Mouse (Mus musculus) small intestine, adult 2 months (tissue): Measurements from ENCODE around the gene Mthfd1. TPM values are rescaled to one million over a fixed set of nuclear protein-coding genes. Genes with fewer than 3 reads are reported as not detected.

Source experiments
- H3K27ac ChIP-seq: fragments of 200-500 bp; 2 replicates; pipeline ENCODE4 v1.5.1; 2012; ENCODE audit warnings: low read depth, low read length, control low read depth, inconsistent platforms; ENCODE audit not compliant: insufficient read depth
- H3K27me3 ChIP-seq: fragments of 200-500 bp; 2 replicates; pipeline ENCODE4 v1.6.1; 2012; ENCODE audit warnings: mild to moderate bottlenecking, moderate library complexity, low read length, inconsistent platforms; ENCODE audit not compliant: control insufficient read depth, insufficient read depth
- H3K36me3 ChIP-seq: fragments of 200-500 bp; 2 replicates; pipeline ENCODE4 v1.6.1; 2012; ENCODE audit warnings: mild to moderate bottlenecking, low read length, control low read depth, inconsistent platforms; ENCODE audit not compliant: control insufficient read depth, insufficient read depth
- H3K4me1 ChIP-seq: fragments of 200-500 bp; 2 replicates; pipeline ENCODE4 v1.6.1; 2012; ENCODE audit warnings: low read length, inconsistent platforms, mixed read lengths; ENCODE audit not compliant: control insufficient read depth, insufficient read depth, insufficient read length
- H3K4me3 ChIP-seq: fragments of 200-500 bp; 2 replicates; pipeline ENCODE4 v1.5.1; 2012; ENCODE audit warnings: low read depth, mild to moderate bottlenecking, control low read depth, inconsistent platforms, low read length, moderate library complexity
- CTCF ChIP-seq: fragments of 200-500 bp; IDR thresholded peaks from 2 replicates; pipeline ENCODE4 v1.5.1; 2012; ENCODE audit warnings: low read depth, mild to moderate bottlenecking, control low read depth, inconsistent platforms, low read length, moderate library complexity, mixed read lengths; ENCODE audit not compliant: insufficient replicate concordance, insufficient read length; ENCODE audit errors: extremely low read depth
- POLR2A ChIP-seq: fragments of 200-500 bp; IDR thresholded peaks from 2 replicates; pipeline ENCODE4 v1.6.1; 2012; ENCODE audit warnings: low read depth, mild to moderate bottlenecking, control low read depth, inconsistent platforms, low read length, moderate library complexity
- WGBS: fragments of 180-500 bp; shearing (Covaris S2); methylation state at CpG from one replicate; pipeline ENCODE4 v1.1.7; 2018; 5-methylcytosine and 5-hydroxymethylcytosine counted together
- polyA plus RNA-seq: library from polyadenylated mRNA; depleted of rRNA; stranded (reverse); fragments of >200 nt; gene quantifications from 2 replicates; pipeline ENCODE4 v1.2.3, GENCODE M21; 2012; rRNA removed

Mthfd1 gene
- polyA plus RNA-seq, 1 experiment = 11.3 TPM

DNA sequence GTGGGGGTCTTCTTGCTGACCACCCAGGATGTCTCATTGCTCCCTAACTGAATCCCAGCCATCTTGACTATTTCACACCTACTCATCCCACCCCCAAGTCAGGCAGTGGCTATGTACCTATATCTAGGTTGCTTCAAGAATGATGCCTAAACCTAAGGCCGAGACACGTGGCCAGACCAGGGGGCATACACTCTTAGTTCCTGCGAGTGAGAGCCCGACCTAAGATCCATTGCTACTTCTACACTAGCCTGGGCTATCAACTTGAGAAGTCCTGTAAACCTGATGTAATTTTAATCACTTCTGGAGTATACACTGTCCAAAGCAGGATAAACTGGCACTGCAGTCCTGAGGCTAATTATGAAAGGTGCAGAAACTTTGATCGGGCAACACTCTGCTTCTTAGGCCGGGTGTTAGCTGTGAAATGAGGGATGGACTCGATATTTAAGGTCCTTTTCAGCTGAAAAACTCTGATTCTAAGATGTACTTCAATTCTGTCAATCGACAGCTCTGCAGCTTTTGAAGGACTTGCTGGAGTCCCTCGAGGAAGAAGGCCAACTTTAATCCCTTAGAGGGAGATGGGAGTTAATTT is 113.2 kb downstream of the Mthfd1 start:
- Histone ChIP-seq H3K27ac (peak overlapping the region; percentile 96; the same call in 1 of the 2 replicates), H3K36me3 (no peaks in the 10 kb centered on the region), H3K4me3 (no peak overlapping the region), H3K4me1 (peaks cover 4% of the 10 kb centered on the region; the same call in 1 of the 2 replicates), H3K27me3 (no peaks in the 10 kb centered on the region)
- 25% methylated on average over 9 of the region's 9 CpGs for WGBS
- TF ChIP-seq CTCF (no peak), POLR2A (no peak)

DNA sequence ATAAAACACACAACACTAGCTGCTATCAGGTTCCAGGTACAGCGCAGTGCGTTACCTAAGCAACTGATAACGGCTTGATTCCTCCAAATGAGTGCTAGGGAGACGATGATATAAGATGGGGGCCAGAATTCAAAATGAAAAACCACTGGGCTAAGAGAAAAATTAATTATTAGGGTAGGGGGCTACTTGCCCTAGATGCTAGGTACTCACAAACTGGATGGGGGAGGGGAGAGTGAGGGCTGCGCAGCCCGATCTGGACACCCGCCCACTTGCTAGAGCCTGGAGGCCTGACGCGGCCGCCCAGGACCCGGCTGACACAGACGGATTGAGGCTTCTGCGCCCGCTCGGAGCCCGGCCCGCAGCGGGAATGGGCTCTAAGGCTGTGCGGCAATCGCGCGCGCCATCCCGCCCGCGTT is 113.7 kb downstream of the Mthfd1 start:
- Histone ChIP-seq H3K4me1 (peaks cover 4% of the 10 kb centered on the region; the same call in 1 of the 2 replicates), H3K27me3 (no peaks in the 10 kb centered on the region), H3K27ac (peak overlapping the region; percentile 96), H3K36me3 (no peaks in the 10 kb centered on the region), H3K4me3 (peak overlapping the region; percentile 95)
- TF ChIP-seq CTCF (no peak), POLR2A (no peak)
- WGBS = 2% methylated on average over 26 of the region's 26 CpGs

Other genes with a start within 250 kb of the Mthfd1 start
- gene Esr2, start 78.0 kb upstream of the Mthfd1 start, polyA plus RNA-seq = 0.05 TPM in 1 of 2 replicates, not detected in the other
- gene Tex21, start 8.6 kb upstream of the Mthfd1 start, polyA plus RNA-seq = not detected in 2 replicates
- gene Akap5, start 69.6 kb downstream of the Mthfd1 start, polyA plus RNA-seq = 0.04 TPM in 1 of 2 replicates, not detected in the other
- 1.4 and 2.2 TPM in 2 replicates for gene Zbtb25, start 114.3 kb downstream of the Mthfd1 start, polyA plus RNA-seq
- gene Zbtb1, start 115.0 kb downstream of the Mthfd1 start, polyA plus RNA-seq = 0.55 and 0.89 TPM in 2 replicates
- 3.7 and 8.9 TPM in 2 replicates for gene Hspa2, start 148.9 kb downstream of the Mthfd1 start, polyA plus RNA-seq
- not detected in 2 replicates for gene Ppp1r36, start 162.2 kb downstream of the Mthfd1 start, polyA plus RNA-seq